Mouse (Mus musculus) subcutaneous adipose tissue, adult 2 months (tissue): ENCODE data around the gene Mgat3. TPM values are rescaled to one million over a fixed set of nuclear protein-coding genes. Genes with fewer than 3 reads are reported as not detected.

ENCODE experiments used
- polyA plus RNA-seq: library from polyadenylated mRNA; depleted of rRNA; stranded (reverse); fragments of >200 nt; gene quantifications from 2 replicates; pipeline ENCODE4 v1.2.3, GENCODE M21; 2012; ENCODE audit warnings: low replicate concordance; rRNA removed

The Mgat3 gene
- polyA plus RNA-seq: 1.7 and 12.3 TPM in 2 replicates

GRCm38 (mm10) chr15:80173001-80173771 is at the start of gene Mgat3:
Gene Mgat3, plus strand, starts transcription at chr15:80173721.

GRCm38 (mm10) chr15:80132993-80133586 is 40.4 kb upstream of the Mgat3 start, which contains the start of gene Tab1:
Gene Tab1, plus strand, starts transcription at chr15:80133127.

GRCm38 (mm10) chr15:80233733-80234509 is 60.4 kb downstream of the Mgat3 start, which contains the start of gene Mief1:
Gene Mief1, plus strand, starts transcription at chr15:80234018.

GRCm38 (mm10) chr15:80235535-80235934 is 62.0 kb downstream of the Mgat3 start, which contains the start of gene AC140267.1:
Gene AC140267.1, plus strand, starts transcription at chr15:80235835.

GRCm38 (mm10) chr15:80254847-80255645 is 81.5 kb downstream of the Mgat3 start, which contains the start of gene Atf4:
Gene Atf4, plus strand, starts transcription at chr15:80255184.

GRCm38 (mm10) chr15:80263610-80264575 is 90.4 kb downstream of the Mgat3 start, which contains the start of gene Rps19bp1:
Gene Rps19bp1, minus strand, starts transcription at chr15:80264315.

Other genes with a start within 250 kb of the Mgat3 start
- 26.7 and 34.0 TPM in 2 replicates for gene Cbx7, start 202.6 kb upstream of the Mgat3 start, polyA plus RNA-seq
- gene Pdgfb, start 158.7 kb upstream of the Mgat3 start, polyA plus RNA-seq: 35.6 and 65.6 TPM in 2 replicates
- 31.1 and 39.3 TPM in 2 replicates for gene Syngr1, start 82.4 kb upstream of the Mgat3 start, polyA plus RNA-seq
- 384 and 934 TPM in 2 replicates for gene Rpl3, start 81.9 kb upstream of the Mgat3 start, polyA plus RNA-seq
- gene Tab1, start 40.6 kb upstream of the Mgat3 start, polyA plus RNA-seq: 15.8 and 28.1 TPM in 2 replicates
- gene Mief1, start 60.3 kb downstream of the Mgat3 start, polyA plus RNA-seq: 16.0 and 21.1 TPM in 2 replicates
- gene AC140267.1, start 62.1 kb downstream of the Mgat3 start, polyA plus RNA-seq: not detected in 2 replicates
- gene Atf4, start 81.5 kb downstream of the Mgat3 start, polyA plus RNA-seq: 157 and 168 TPM in 2 replicates
- gene Rps19bp1, start 90.6 kb downstream of the Mgat3 start, polyA plus RNA-seq: 29.2 and 34.9 TPM in 2 replicates
- 0.05 and 0.06 TPM in 2 replicates for gene Cacna1i, start 113.5 kb downstream of the Mgat3 start, polyA plus RNA-seq